Mouse (Mus musculus): ENCODE measurements around the gene Vmn1r143. TPM values are rescaled to one million over a fixed set of nuclear protein-coding genes. Genes with fewer than 3 reads are reported as not detected.
"Not testable (repeated sequence)": the region's sequence is repeated elsewhere in the genome, so short reads cannot be mapped to it uniquely, and the experiment has no call there.

The Vmn1r143 gene
- polyA plus RNA-seq (2014; fragmentation: Nextera tagmentation; extraction: Ambion mirVana) = not detected in 2 replicates

GRCm38 (mm10) chr7:22189077-22189476 is at the start of gene Vmn1r143:
TSS of gene Vmn1r143 (plus strand) at chr7:22189377.
- H3K4me2 ChIP-seq (replicated peaks; ENCODE audit: low read depth, low read length) = not testable (repeated sequence)

GRCm38 (mm10) chr7:22163935-22164334 is 25.2 kb upstream of the Vmn1r143 start, which contains the start of gene Vmn1r142:
TSS of gene Vmn1r142 (minus strand) at chr7:22164035.
- WGBS = no CpG with 5 or more reads among the region's 3 CpGs
- H3K27me3 ChIP-seq (ENCODE audit: control insufficient read depth, insufficient read depth, low read length); H3K9me3 ChIP-seq (ENCODE audit: control insufficient read depth, low read length); H3K27ac ChIP-seq (ENCODE audit: low read depth, low read length); H3K9ac ChIP-seq (ENCODE audit: low read depth, low read length); ATAC-seq (ENCODE audit: low FRiP score, low TSS enrichment); H3K4me2 ChIP-seq (replicated peaks; ENCODE audit: low read depth, low read length); H3K4me3 ChIP-seq (ENCODE audit: low read length); H3K4me1 ChIP-seq (ENCODE audit: control insufficient read depth, insufficient read depth, low read length); H3K36me3 ChIP-seq (ENCODE audit: control insufficient read depth, insufficient read depth, low read length): not testable (repeated sequence)

More at GRCm38 (mm10) chr7:22189077-22189476, at the start of gene Vmn1r143:
- H3K9ac ChIP-seq (ENCODE audit: low read depth, low read length); ATAC-seq (ENCODE audit: low FRiP score, low TSS enrichment); H3K4me3 ChIP-seq (ENCODE audit: low read length); H3K4me1 ChIP-seq (ENCODE audit: control insufficient read depth, insufficient read depth, low read length); H3K36me3 ChIP-seq (ENCODE audit: control insufficient read depth, insufficient read depth, low read length); H3K27me3 ChIP-seq (ENCODE audit: control insufficient read depth, insufficient read depth, low read length); H3K27ac ChIP-seq (ENCODE audit: low read depth, low read length); H3K9me3 ChIP-seq (ENCODE audit: control insufficient read depth, low read length): not testable (repeated sequence)
- WGBS = no CpG with 5 or more reads among the region's 3 CpGs

- H3K36me3 ChIP-seq (ENCODE audit: control insufficient read depth, insufficient read depth, low read length); H3K4me1 ChIP-seq (ENCODE audit: control insufficient read depth, insufficient read depth, low read length); ATAC-seq (ENCODE audit: low FRiP score, low TSS enrichment); H3K9me3 ChIP-seq (ENCODE audit: control insufficient read depth, low read length); H3K4me2 ChIP-seq (replicated peaks; ENCODE audit: low read depth, low read length); H3K27me3 ChIP-seq (ENCODE audit: control insufficient read depth, insufficient read depth, low read length); H3K9ac ChIP-seq (ENCODE audit: low read depth, low read length); H3K27ac ChIP-seq (ENCODE audit: low read depth, low read length); H3K4me3 ChIP-seq (ENCODE audit: low read length): not testable (repeated sequence)
- no CpG with 5 or more reads among the region's 2 CpGs for WGBS
Observed at GRCm38 (mm10) chr7:22201164-22201563, 12.0 kb downstream of the Vmn1r143 start, which contains the start of gene Gm8653. TSS of gene Gm8653 (minus strand) at chr7:22201264.

- ATAC-seq (ENCODE audit: low FRiP score, low TSS enrichment); H3K4me2 ChIP-seq (replicated peaks; ENCODE audit: low read depth, low read length); H3K9ac ChIP-seq (ENCODE audit: low read depth, low read length); H3K9me3 ChIP-seq (ENCODE audit: control insufficient read depth, low read length); H3K4me3 ChIP-seq (ENCODE audit: low read length); H3K36me3 ChIP-seq (ENCODE audit: control insufficient read depth, insufficient read depth, low read length); H3K27me3 ChIP-seq (ENCODE audit: control insufficient read depth, insufficient read depth, low read length); H3K27ac ChIP-seq (ENCODE audit: low read depth, low read length); H3K4me1 ChIP-seq (ENCODE audit: control insufficient read depth, insufficient read depth, low read length): not testable (repeated sequence)
- WGBS = 30% methylated on average over 1 of the region's 2 CpGs
Observed at GRCm38 (mm10) chr7:22229384-22229783, 40.2 kb downstream of the Vmn1r143 start, which contains the start of gene Gm8453. TSS of gene Gm8453 (minus strand) at chr7:22229484.

Other genes starting within 250 kb of the Vmn1r143 start
- gene Vmn1r137, start 194.8 kb upstream of the Vmn1r143 start, polyA plus RNA-seq (2014; fragmentation: Nextera tagmentation; extraction: Ambion mirVana) = not detected in 2 replicates
- not detected in 2 replicates for gene Vmn1r138, start 160.5 kb upstream of the Vmn1r143 start, polyA plus RNA-seq (2014; fragmentation: Nextera tagmentation; extraction: Ambion mirVana)
- not detected in 2 replicates for gene Gm6176, start 133.1 kb upstream of the Vmn1r143 start, polyA plus RNA-seq (2014; fragmentation: Nextera tagmentation; extraction: Ambion mirVana)
- not detected in 2 replicates for gene Vmn1r139, start 120.3 kb upstream of the Vmn1r143 start, polyA plus RNA-seq (2014; fragmentation: Nextera tagmentation; extraction: Ambion mirVana)
- gene Gm16451, start 71.1 kb upstream of the Vmn1r143 start, polyA plus RNA-seq (2014; fragmentation: Nextera tagmentation; extraction: Ambion mirVana) = not detected in 2 replicates
- not detected in 2 replicates for gene Gm10666, start 54.6 kb upstream of the Vmn1r143 start, polyA plus RNA-seq (2014; fragmentation: Nextera tagmentation; extraction: Ambion mirVana)
- gene Vmn1r142, start 25.3 kb upstream of the Vmn1r143 start, polyA plus RNA-seq (2014; fragmentation: Nextera tagmentation; extraction: Ambion mirVana) = not detected in 2 replicates
- not detected in 2 replicates for gene Gm8653, start 11.9 kb downstream of the Vmn1r143 start, polyA plus RNA-seq (2014; fragmentation: Nextera tagmentation; extraction: Ambion mirVana)
- gene Gm8453, start 40.1 kb downstream of the Vmn1r143 start, polyA plus RNA-seq (2014; fragmentation: Nextera tagmentation; extraction: Ambion mirVana) = not detected in 2 replicates
- not detected in 2 replicates for gene Gm4187, start 140.3 kb downstream of the Vmn1r143 start, polyA plus RNA-seq (2014; fragmentation: Nextera tagmentation; extraction: Ambion mirVana)
- not detected in 2 replicates for gene Gm8660, start 181.7 kb downstream of the Vmn1r143 start, polyA plus RNA-seq (2014; fragmentation: Nextera tagmentation; extraction: Ambion mirVana)
- not detected in 2 replicates for gene Vmn1r148, start 224.2 kb downstream of the Vmn1r143 start, polyA plus RNA-seq (2014; fragmentation: Nextera tagmentation; extraction: Ambion mirVana)
- gene Vmn1r149, start 248.9 kb downstream of the Vmn1r143 start, polyA plus RNA-seq (2014; fragmentation: Nextera tagmentation; extraction: Ambion mirVana) = not detected in 2 replicates

All from kidney, embryonic 14.5 days (tissue).